Mouse (Mus musculus): ENCODE results near the gene Wbp1l.

The Wbp1l gene

DNA sequence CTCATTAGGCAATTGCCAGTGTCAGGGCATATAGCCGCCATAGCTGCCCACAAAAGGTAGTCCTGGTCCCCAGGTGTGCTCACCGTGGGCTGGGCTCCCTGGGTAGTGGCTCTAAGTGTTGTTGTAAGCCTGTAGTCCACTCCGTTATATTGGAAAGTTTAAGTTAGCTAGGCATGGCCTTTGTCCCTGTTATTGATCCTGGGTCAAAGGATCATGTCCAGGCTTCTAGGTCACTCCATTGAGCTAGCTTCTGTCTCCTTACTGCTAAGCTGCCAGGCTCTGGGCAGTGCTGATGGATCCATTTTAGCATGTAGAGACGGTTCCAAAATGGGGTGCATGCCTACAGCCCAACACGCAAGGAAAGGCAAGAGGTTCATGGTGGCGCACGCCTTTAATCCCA is 59.5 kb downstream of the Wbp1l start:
- DNase-seq (ENCODE audit: low read depth, low spot score): no peak

- DNase-seq (ENCODE audit: low read depth, low spot score): no peak
Observed at GRCm38 (mm10) chr19:46658851-46659250, 60.0 kb downstream of the Wbp1l start.

- DNase-seq (ENCODE audit: low read depth, low spot score): no peak
Observed at GRCm38 (mm10) chr19:46661511-46661910, 62.6 kb downstream of the Wbp1l start.

- DNase-seq (ENCODE audit: low read depth, low spot score): no peak
Observed at GRCm38 (mm10) chr19:46662214-46662613, 63.3 kb downstream of the Wbp1l start.

DNA sequence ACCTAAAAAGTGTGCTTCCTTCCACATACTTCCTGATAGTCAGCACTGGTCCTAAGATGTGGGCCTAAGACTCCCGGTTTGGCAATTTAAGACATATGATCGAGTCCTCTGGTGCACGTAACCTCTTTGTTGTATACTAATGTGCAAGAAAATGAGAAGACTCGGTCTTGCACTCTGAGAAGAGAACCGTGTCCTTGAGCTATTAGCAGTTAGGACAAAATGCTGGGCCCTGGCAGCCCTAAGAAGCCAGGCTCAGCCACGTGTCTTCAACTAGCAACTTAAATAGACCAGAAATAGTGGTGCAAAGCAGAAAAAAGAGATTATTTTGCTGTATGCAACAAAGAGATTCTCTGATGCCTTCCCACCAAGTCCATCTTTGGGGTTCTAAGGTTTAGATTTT is 63.9 kb downstream of the Wbp1l start:
- no peak for DNase-seq (ENCODE audit: low read depth, low spot score)

DNA sequence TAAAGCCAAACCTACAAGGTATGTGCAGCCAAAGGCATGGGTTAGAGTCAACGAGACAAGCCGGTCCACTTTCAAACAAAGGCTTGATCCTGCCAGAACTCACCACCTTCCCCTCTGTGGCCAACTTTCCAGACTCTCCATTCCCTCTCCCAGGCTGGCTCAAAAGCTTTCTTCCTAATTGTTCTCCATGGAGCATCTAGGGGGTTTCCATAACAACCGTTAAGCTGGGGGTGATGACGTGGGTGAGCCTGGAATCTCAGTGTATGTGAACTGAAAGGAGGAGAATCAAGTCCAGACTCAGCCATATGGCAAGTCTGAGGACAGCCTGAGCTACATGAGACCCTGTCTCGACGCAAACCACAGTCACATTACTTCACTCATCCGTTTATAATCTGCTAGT is 66.6 kb downstream of the Wbp1l start:
- DNase-seq (ENCODE audit: low read depth, low spot score): no peak

DNA sequence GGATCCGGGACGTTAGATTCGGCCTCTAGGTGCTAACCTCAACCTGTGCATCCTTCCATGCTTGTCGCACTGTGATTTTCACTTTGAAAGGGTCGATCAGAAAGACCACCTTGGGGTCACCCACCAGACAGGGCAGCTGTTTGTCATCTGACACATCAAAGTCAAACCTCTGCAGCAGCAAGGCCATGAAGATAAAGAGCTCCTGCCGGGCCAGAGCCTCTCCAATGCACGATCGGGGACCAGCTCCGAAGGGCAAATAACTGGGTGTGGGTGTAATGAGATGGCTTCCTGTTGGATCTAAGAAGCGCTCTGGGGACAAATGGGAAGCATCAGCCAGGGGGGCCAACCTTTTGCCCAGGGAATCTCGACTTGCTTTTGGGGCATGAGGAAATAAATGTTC is 68.4 kb downstream of the Wbp1l start:
- DNase-seq (ENCODE audit: low read depth, low spot score): no peak

DNA sequence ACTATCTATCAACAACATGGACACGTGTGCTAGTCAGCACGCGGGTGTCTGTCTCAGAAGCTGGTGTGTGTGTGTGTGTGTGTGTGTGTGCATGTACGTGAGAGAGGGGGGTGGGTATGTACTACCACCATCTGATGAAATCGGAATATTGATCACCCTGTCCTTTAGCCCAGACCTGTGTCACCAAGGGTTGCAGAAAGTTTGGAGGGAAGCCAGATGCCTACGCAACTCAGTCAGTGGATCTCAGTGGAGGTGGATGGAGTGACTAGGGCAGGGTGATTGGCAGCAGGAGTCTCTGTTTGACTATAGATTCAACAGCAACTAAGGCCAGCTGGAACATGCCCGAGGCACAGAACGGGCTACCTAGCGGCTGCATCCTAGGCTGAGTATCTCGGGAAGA is 69.4 kb downstream of the Wbp1l start:
- no peak for DNase-seq (ENCODE audit: low read depth, low spot score)

GRCm38 (mm10) chr19:46669802-46670201 is 70.9 kb downstream of the Wbp1l start:
- DNase-seq (ENCODE audit: low read depth, low spot score): no peak

DNA sequence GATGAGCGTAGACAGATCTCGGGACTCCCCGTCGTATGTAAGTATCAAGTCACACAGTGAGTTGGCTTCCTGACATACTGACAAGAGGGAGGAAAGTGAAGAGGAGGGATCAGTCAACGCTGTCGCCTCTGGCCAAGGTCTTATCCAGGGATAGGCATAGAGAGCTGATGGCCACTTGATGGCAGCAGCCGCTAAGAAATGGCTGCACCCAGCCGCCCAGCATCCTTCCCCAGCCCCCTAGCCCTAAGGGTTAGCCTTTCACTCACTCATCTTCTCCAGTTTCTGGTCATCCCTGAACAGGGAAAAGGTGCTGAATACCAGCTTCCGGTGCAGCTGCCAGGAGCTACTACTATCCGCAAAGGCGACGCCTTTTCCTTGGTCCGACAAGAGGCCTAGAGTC is 71.8 kb downstream of the Wbp1l start:
- peak; percentile 63 for DNase-seq (ENCODE audit: low read depth, low spot score)

DNA sequence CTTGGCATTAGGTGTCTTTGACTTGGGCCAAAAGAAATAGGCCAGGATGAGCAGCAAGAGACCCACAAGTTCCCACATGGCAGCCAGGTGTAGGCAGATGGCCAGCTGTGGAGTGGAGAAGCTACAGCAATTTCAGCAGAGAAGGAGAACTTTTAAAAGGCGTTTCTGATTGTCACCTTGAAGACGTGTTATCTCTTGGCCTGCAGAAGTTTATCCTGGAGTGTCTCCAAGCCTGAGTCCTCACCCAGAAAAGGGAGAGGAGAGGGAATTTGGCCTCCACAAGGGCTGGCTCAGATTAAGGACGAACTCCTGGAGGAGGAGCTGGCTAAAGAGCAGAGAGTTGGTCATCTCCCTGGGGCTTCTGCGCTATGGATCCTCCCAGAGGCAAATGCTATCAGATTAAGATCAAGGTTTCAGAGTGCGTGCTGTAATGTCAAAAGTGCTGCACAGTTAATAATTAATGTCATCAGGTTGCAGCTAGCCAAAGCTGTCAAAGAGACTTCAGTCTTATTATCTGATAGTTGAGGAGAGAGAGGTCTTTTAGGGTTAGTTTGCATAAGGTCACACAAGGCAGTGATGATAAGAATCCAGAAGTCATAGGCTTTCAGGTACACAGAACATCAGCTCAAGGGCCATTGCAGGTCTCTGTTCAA is 74.0 kb downstream of the Wbp1l start, which contains the start of gene Cyp17a1:
Cyp17a1 (minus strand) TSS at position 407 of the 653 bp plus-strand sequence.
- DNase-seq (ENCODE audit: low read depth, low spot score): no peak

GRCm38 (mm10) chr19:46675641-46676040 is 76.8 kb downstream of the Wbp1l start:
- no peak for DNase-seq (ENCODE audit: low read depth, low spot score)

- DNase-seq (ENCODE audit: low read depth, low spot score): no peak
Observed at GRCm38 (mm10) chr19:46679720-46680383, 81.0 kb downstream of the Wbp1l start.

GRCm38 (mm10) chr19:46689460-46690372 is 90.8 kb downstream of the Wbp1l start, which contains the start of gene Borcs7:
TSS of gene Borcs7 (plus strand) at chr19:46689906.
- peak; percentile 79 for DNase-seq (ENCODE audit: low read depth, low spot score)

DNA sequence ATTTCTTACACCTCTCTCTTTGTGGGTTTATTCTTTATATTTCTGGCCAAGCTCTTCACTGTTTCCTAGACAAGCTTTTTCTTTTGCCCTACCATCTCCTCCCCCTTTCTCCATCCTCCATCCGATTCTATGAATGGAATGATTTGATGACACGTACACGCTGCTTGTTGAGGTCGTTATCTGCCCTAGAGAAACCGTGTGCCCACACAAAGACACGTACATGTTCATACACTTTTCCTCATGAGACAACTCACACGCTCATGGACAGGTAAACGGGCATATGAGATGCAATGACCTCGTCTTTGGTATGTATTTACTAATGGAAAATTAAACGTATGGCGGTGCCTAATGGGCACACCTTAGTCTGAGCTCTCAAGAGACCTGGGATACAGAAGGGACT is 91.5 kb downstream of the Wbp1l start:
- no peak for DNase-seq (ENCODE audit: low read depth, low spot score)

DNA sequence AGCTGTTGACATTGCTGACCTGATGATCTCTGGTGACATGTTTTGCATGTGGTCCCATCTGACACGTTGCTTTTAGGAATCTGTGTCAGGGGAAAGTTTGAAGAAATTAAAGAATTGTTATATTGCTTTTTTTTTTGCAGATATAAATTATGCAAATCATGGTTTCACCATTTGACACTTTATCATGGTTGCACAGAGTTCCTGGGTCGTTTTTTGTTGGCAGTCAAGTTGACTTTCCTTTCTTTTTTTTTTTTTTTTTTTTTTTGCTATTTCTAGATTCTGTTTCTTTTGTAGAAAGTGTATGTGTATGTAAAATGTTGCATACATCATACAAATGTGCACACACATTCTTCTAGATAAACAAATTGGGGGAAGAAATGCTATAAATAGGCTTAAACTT is 92.2 kb downstream of the Wbp1l start:
- no peak for DNase-seq (ENCODE audit: low read depth, low spot score)

DNA sequence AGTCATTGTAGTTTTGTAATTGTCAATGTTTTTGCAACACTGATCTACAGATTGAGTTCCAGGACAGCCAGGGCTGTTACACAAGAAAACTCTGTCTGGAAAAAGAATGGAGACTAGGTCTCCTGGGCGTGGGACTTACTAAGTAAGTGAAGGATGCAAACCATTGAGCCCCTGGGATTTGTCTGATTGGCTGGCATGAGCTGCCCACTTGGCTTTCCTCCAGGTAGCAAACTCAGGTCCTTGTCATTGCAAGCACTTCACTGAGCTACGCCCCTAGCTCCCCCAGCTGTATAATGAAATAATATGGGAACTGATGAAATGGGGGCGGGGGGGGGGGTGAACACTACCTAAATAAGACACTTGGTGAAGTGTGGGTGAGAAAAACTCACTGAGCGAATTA is 94.3 kb downstream of the Wbp1l start:
- DNase-seq (ENCODE audit: low read depth, low spot score): no peak

- DNase-seq (ENCODE audit: low read depth, low spot score): no peak
Observed at GRCm38 (mm10) chr19:46696482-46696881, 97.6 kb downstream of the Wbp1l start.

GRCm38 (mm10) chr19:46696943-46697342 is 98.1 kb downstream of the Wbp1l start:
- no peak for DNase-seq (ENCODE audit: low read depth, low spot score)

DNA sequence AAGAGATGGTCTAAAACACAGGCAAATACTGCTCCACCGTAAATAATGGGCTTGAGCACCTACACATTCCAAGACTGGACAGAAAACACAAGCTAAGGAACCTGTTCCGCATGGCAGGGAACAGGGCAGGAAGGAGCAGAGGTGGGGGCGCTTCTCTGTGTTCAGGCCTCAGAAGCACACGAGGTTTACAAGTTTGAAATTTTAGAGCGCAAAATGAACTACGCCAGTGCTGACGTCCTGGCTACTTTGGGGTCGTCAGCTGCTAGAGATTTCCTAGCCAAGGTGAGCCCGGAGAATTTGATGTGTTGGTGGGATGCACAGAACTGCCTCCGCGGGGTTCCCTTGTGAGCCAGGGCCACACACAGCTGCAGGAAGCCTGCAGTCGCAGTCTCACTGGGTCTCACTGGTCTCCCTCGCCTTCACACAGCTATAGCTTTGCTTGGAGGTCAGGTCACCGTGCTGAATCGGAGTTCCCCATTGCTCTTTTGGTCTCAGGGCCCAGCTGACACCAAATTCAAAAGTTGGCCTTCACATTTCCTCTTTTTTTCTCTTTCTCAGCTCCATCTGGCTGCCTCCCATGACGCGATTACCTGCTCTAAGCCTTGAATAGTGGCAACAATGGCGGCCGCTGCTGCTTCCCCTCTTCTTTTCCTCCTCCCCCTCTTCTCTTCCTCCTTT is 99.1 kb downstream of the Wbp1l start:
- no peak for DNase-seq (ENCODE audit: low read depth, low spot score)

DNA sequence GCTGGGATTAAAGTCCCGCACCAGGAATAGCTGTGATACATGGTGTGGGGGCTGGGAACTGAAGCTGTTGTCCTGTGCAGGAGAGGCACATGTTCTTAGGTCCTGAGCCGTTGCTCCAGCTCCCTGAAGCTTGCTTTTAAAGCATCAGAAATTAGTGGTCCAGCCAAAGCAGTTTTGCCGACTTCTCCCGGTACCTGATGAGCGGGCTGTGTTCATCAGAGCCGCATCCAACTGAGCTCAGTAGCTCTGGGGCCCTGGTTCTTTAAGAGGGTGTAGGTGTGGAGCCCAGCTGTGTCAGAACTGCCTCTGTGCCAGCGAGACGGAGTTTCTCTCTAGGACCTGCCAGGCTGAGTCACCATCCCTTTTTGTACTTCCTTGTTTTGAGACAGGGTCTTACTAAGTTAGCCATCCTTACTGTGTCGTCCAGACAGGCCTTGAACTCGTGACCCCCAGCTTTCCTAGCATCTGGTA is 100.2 kb downstream of the Wbp1l start:
- no peak for DNase-seq (ENCODE audit: low read depth, low spot score)

DNA sequence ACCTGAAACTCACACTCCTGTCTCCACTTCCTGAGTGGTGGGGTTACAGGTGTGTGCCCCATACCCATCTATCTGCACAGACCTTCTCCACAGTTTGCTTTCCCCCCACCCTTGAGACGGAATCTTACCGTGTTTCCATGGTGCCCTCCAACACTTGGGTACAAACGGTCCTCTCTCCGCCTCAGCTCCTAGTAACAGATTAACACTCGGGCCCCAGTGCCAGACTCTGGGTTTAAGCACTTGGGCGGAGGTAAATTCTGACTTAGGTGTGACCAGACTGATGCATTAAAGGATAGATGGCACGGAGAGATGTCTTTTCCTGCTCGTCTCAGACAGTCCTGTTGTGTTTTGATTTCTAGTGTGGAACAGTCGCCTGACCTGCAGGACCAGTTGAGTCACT is 102.3 kb downstream of the Wbp1l start:
- DNase-seq (ENCODE audit: low read depth, low spot score): no peak

Measured in mesoderm, embryonic 11.5 days (tissue).